Mouse (Mus musculus) spleen, adult 2 months (tissue): ENCODE results near the gene Tspyl4. TPM values are rescaled to one million over a fixed set of nuclear protein-coding genes. Genes with fewer than 3 reads are reported as not detected.
A peak's percentile ranks its signal among the peaks of the same experiment; 100 is the strongest.

Experiments
- DNase-seq, 2 experiments: peaks; one replicate each; pipeline versions ENCODE4 v3.0.0 to v3.0.0-alpha.2; 2012 to 2021; ENCODE audit warnings: low spot score in 2 of 2, low read depth in 1 of 2
- H3K27ac ChIP-seq: fragments of 200-500 bp; 2 replicates; pipeline ENCODE4 v1.5.1; 2012; ENCODE audit warnings: low read length, inconsistent platforms; ENCODE audit not compliant: insufficient read depth
- H3K27me3 ChIP-seq: fragments of 200-500 bp; 2 replicates; pipeline ENCODE4 v1.6.1; 2012; ENCODE audit warnings: mild to moderate bottlenecking, moderate library complexity, low read length, inconsistent platforms; ENCODE audit not compliant: control insufficient read depth, insufficient read depth
- H3K36me3 ChIP-seq: fragments of 200-500 bp; 2 replicates; pipeline ENCODE4 v1.6.1; 2012; ENCODE audit warnings: mild to moderate bottlenecking, low read length, inconsistent platforms; ENCODE audit not compliant: control insufficient read depth, insufficient read depth
- H3K4me1 ChIP-seq: fragments of 200-500 bp; 2 replicates; pipeline ENCODE4 v1.6.1; 2011; ENCODE audit warnings: inconsistent platforms; ENCODE audit not compliant: control insufficient read depth, insufficient read depth, insufficient read length
- H3K4me3 ChIP-seq: fragments of 200-500 bp; 2 replicates; pipeline ENCODE4 v1.5.1; 2011; ENCODE audit warnings: mild to moderate bottlenecking, inconsistent platforms; ENCODE audit not compliant: insufficient read depth, insufficient read length; ENCODE audit errors: extremely low read depth
- CTCF ChIP-seq: fragments of 200-500 bp; IDR thresholded peaks from 2 replicates; pipeline ENCODE4 v1.5.1; 2011; ENCODE audit warnings: mild to moderate bottlenecking, inconsistent platforms; ENCODE audit not compliant: insufficient read depth, insufficient read length, insufficient replicate concordance; ENCODE audit errors: extremely low read depth
- POLR2A ChIP-seq: fragments of 200-500 bp; IDR thresholded peaks from 2 replicates; pipeline ENCODE4 v1.6.1; 2011; ENCODE audit warnings: low read depth, low read length, inconsistent platforms
- WGBS: fragments of 180-500 bp; shearing (Covaris S2); methylation state at CpG from one replicate; pipeline ENCODE4 v1.1.7; 2018; 5-methylcytosine and 5-hydroxymethylcytosine counted together
- polyA plus RNA-seq: library from polyadenylated mRNA; depleted of rRNA; stranded (reverse); fragments of >200 nt; gene quantifications from 2 replicates; pipeline ENCODE4 v1.2.3, GENCODE M21; 2012; rRNA removed

The Tspyl4 gene
- polyA plus RNA-seq, 1 experiment = 4.0 TPM

GRCm38 (mm10) chr10:34326701-34327100 lies 29.5 kb downstream of the Tspyl4 start:
- TF ChIP-seq POLR2A (no peak), CTCF (no peak)
- H3K27ac ChIP-seq = no peak overlapping the region
- H3K36me3 ChIP-seq = peaks cover 5% of the 10 kb centered on the region
- H3K4me3 ChIP-seq = no peak overlapping the region
- no peaks in the 10 kb centered on the region for H3K27me3 ChIP-seq
- peak in 1 of 2 experiments; percentile 12 for DNase-seq
- no peaks in the 10 kb centered on the region for H3K4me1 ChIP-seq
- 29% methylated on average over 4 of the region's 4 CpGs for WGBS

- H3K27ac ChIP-seq = no peak overlapping the region
- TF ChIP-seq POLR2A (no peak), CTCF (no peak)
- peaks cover 2% of the 10 kb centered on the region for H3K36me3 ChIP-seq
- H3K27me3 ChIP-seq = no peaks in the 10 kb centered on the region
- WGBS = 80% methylated on average over 5 of the region's 5 CpGs
- no peak overlapping the region for H3K4me3 ChIP-seq
- H3K4me1 ChIP-seq = no peaks in the 10 kb centered on the region
- DNase-seq = no peak
Observed at GRCm38 (mm10) chr10:34327144-34327543, 29.9 kb downstream of the Tspyl4 start.

GRCm38 (mm10) chr10:34328310-34328709 lies 31.1 kb downstream of the Tspyl4 start:
- TF ChIP-seq CTCF (no peak), POLR2A (no peak)
- DNase-seq = no peak
- no peak overlapping the region for H3K27ac ChIP-seq
- no peaks in the 10 kb centered on the region for H3K4me1 ChIP-seq
- WGBS = 41% methylated on average over 2 of the region's 2 CpGs
- H3K36me3 ChIP-seq = peaks cover 2% of the 10 kb centered on the region; the same call in 1 of the 2 replicates
- H3K27me3 ChIP-seq = no peaks in the 10 kb centered on the region
- H3K4me3 ChIP-seq = no peak overlapping the region

GRCm38 (mm10) chr10:34341014-34341413 lies 43.8 kb downstream of the Tspyl4 start:
- DNase-seq = no peak
- Histone ChIP-seq H3K4me3 (no peak overlapping the region), H3K4me1 (no peaks in the 10 kb centered on the region), H3K27ac (no peak overlapping the region), H3K27me3 (no peaks in the 10 kb centered on the region), H3K36me3 (no peaks in the 10 kb centered on the region; the same call in 1 of the 2 replicates)
- TF ChIP-seq POLR2A = no peak
- TF ChIP-seq CTCF = no peak
- WGBS = 88% methylated on average over 6 of the region's 6 CpGs

GRCm38 (mm10) chr10:34341886-34342285 lies 44.6 kb downstream of the Tspyl4 start:
- H3K4me1 ChIP-seq = no peaks in the 10 kb centered on the region
- TF ChIP-seq POLR2A (no peak), CTCF (no peak)
- no peaks in the 10 kb centered on the region for H3K27me3 ChIP-seq
- peaks cover 1% of the 10 kb centered on the region; the same call in 1 of the 2 replicates for H3K36me3 ChIP-seq
- H3K4me3 ChIP-seq = no peak overlapping the region
- H3K27ac ChIP-seq = no peak overlapping the region
- WGBS = 39% methylated on average over 1 of the region's 1 CpGs
- no peak for DNase-seq

Other genes with a start within 250 kb of the Tspyl4 start
- gene Calhm5, start 200.9 kb upstream of the Tspyl4 start, polyA plus RNA-seq = 0.19 and 0.27 TPM in 2 replicates
- 32.0 and 46.3 TPM in 2 replicates for gene Calhm6, start 169.5 kb upstream of the Tspyl4 start, polyA plus RNA-seq
- gene Dse, start 89.7 kb upstream of the Tspyl4 start, polyA plus RNA-seq = 12.0 and 12.9 TPM in 2 replicates
- 19.5 and 24.6 TPM in 2 replicates for gene Tspyl1, start 15.3 kb upstream of the Tspyl4 start, polyA plus RNA-seq
- gene Col10a1, start 92.5 kb downstream of the Tspyl4 start, polyA plus RNA-seq = not detected in 2 replicates
- 5.5 and 5.7 TPM in 2 replicates for gene Nt5dc1, start 121.1 kb downstream of the Tspyl4 start, polyA plus RNA-seq
- 0.12 and 0.16 TPM in 2 replicates for gene Frk, start 186.0 kb downstream of the Tspyl4 start, polyA plus RNA-seq